Mouse (Mus musculus): ENCODE measurements around the gene Chrm2.

The Chrm2 gene

GRCm38 (mm10) chr6:36387612-36388400 lies at the start of gene Chrm2:
Chrm2 (plus strand) TSS chr6:36388084.
- no peak for DNase-seq

GRCm38 (mm10) chr6:36373983-36374382 lies 13.9 kb upstream of the Chrm2 start:
- DNase-seq: no peak

DNA sequence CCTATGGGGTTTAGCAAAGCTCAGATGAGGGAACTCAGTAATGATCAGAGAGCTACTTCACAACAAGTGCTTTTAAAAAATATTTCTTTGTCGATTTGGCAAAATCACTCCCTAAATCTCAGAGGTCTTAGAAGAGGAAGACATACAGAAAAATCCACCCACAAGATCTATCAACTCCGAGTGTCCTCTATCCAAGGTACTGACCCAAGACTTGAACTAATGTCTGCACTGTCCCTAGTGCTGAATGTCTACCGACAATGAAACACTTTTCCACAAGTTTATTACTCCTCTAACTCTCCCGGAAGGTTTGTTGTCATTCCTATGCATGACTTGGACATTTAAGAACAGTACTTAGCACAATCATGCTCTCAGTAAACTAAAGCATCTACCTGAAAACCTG lies 9.9 kb upstream of the Chrm2 start:
- DNase-seq: no peak

DNA sequence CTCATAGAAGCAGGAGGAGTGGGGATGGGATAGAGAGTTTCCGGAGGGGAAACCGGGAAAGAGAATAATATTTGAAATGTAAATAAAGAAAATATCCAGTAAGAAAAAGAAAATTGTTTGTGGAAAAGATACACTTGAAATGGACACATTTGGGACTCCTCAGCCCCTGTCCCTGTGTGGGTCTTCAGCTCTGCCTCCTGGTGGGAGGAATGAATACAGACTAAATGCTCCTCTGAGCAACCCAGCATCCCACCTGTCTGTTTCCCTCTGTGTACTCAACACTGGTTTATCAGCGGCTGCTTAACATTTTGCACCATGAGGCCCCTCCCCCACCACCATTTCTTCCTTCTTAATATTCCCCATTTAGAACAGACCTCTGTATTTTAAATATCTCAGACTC lies 3.8 kb upstream of the Chrm2 start:
- no peak for DNase-seq

GRCm38 (mm10) chr6:36388401-36389259 lies 746 bp downstream of the Chrm2 start:
- no peak for DNase-seq

- DNase-seq: no peak
These were observed 1.5 kb downstream of the Chrm2 start for GRCm38 (mm10) chr6:36389260-36389965.

DNA sequence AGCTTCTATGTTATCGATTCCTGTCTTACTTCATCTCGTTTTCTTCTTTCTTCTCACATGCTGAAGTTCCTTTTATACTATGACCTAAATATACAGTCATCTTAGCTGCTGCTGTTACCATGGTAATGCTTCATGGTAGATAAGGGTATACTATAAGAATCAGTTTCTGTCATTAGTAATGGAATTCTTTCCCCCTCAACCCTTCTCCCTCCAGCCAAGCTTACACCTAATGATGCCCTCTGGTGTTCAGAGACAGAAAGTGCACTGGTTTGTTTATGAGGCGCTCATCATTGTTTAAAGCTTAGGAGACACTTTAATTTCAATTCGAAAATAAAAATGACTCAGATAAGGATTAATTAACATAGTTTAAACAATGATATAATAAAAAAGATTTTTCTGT lies 5.8 kb downstream of the Chrm2 start:
- no peak for DNase-seq

- no peak for DNase-seq
These were observed 17.3 kb downstream of the Chrm2 start for GRCm38 (mm10) chr6:36405139-36405538.

- DNase-seq: no peak
These were observed 21.1 kb downstream of the Chrm2 start for GRCm38 (mm10) chr6:36409016-36409415.

- no peak for DNase-seq
These were observed 22.2 kb downstream of the Chrm2 start for GRCm38 (mm10) chr6:36410057-36410456.

DNA sequence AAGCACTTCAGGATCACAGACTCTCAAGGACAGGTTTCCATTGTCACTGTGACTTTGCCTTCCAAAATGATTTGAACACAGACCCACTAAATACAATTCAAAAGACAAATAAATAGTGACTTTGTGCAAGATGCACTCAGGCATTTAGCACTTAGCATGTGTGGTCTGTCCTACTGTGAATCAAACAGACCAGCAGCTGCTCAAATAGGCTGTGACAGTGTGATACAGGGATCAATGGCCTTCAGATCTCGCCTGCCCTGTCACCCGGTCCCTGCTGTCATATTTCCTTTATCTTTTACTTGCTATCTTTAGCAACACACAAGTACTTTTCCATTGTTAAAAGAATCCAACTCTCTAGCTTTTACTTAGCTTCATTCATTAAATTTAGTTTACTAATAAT lies 31.8 kb downstream of the Chrm2 start:
- no peak for DNase-seq

DNA sequence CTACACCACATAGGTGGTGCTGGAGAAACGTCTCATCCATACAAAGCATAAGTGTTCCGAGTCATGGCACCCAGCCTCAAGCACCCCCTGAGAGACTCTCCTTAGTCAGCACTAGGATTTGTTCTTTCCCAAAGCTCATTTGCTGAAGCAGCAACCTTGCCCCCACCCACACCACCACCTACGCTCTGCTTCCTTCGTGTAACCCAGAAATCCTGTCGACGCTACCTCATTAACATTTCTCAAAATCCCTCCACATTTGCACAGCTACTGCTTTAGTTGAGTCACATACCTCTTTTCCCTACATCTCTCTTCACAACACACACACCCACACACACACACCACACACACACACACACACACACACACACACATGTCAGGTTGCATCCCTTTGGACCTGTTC lies 50.1 kb downstream of the Chrm2 start:
- DNase-seq: no peak

DNA sequence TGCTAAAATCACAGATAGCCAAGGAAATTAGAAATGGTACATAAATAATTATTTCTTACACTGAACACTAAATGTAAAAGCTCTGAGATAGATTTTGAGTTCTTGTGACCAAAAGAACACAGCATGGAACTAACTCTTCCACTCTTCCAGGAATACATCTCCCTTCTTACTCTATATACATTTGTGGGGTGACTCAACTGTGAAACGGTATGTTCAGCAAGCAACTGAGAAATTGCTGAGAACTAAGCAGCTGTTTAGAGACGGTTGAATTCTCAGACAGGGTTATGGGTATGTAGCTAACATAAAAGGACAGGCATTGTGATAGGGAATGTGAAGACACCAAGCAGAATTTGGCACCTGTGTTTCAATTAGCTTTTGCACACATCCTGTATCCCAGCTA lies 51.3 kb downstream of the Chrm2 start:
- no peak for DNase-seq

DNA sequence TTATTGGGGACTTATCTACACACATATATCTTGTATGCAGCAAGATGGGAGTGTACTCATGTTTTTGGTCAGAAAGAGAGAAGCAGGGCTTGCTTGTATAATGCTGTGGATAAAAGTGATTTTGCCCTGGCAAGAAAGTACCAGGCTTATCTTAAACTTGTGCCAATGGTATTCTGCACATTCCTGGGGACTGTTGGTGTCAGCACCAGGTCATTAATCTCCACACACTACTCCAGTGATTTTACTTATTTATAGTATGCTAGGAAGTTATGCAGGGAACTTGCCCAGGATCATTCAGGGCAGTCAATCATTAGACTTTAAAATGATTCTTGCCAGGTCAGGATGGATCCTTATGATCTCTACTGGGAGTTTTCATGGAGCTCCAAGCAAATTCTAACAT lies 63.6 kb downstream of the Chrm2 start:
- no peak for DNase-seq

DNA sequence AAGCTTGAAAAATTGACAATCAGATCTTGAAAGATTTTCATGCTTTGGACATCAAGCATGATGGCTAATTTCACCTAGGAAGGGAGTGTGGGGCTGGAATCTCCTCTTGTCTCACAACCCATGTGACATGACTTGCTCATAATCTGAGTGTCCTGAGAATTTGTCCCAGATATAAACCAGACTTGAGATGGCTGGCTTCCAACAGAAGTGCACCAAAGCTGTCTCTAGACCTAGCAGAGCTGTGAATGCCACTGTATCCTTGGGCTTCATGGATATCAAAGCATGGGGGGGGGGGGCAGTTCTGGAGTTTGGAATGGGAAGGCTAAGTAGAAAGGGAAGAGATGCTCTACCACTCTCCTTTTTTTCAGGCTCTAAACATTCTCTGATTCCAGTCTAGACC lies 67.2 kb downstream of the Chrm2 start:
- no peak for DNase-seq

DNA sequence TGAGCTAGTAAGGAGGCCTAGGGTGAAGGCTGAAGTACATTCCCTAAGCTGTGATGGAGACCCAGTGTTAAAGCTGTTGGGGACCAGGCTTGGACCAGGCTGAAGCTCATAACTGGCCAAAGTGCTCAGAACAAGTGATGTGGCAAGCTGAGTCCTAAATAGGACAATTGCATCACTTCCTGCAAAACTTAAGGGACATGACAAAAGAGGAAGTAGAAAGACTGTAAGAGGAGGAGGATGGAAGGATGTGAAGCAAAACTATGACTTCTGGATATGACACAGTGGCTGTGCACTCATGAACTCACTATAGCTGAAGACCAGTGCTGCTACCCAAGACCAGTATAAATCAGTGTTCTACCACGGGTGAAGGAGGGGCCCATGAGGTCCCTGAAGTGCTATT lies 69.1 kb downstream of the Chrm2 start:
- no peak for DNase-seq

DNA sequence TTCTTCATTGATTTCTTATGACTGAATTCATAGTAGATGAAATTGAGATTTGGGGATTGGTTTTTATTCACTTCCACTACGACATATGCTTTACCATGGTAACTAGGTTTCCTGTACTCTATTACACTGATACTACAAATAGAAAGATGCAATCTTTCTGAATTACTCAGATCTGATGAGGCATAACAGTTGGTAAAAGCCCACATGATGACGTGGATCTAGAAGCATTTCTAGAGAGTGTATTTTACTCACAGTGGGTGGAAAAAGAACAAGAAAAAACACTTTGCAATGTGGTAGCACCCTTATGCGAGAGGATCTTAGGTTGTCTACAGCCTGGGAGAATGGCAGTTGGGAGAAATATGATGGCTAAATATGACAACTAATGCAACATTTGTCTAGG lies 76.1 kb downstream of the Chrm2 start:
- no peak for DNase-seq

DNA sequence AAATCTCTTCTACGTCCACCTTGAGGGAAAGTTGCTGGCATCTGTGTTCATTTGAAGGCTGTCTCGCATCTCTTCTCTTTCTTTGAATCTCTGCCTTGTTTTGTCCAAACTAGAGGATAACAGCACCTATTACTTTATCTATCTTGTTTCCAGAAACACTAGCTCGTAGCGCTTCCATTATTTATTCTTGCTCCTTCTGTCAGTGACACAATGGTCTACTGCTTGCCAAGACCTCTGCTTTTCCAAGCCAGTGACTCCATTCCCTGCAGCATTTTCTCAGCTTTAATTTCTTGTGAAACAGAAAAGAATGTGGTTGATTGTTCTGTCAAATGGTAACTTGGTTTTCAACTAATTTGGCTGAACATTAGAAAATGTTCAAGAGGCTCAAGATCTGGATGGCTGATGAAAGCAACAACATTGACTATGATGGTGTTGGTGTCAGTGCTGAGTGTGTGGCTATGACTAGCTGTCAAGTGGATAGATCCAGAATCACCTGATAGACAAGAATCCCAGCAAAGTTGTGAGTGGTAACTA lies 96.3 kb downstream of the Chrm2 start:
- no peak for DNase-seq

- DNase-seq: no peak
These were observed 119.3 kb downstream of the Chrm2 start for GRCm38 (mm10) chr6:36507008-36507663.

- DNase-seq: no peak
These were observed 120.1 kb downstream of the Chrm2 start for GRCm38 (mm10) chr6:36507946-36508345.

DNA sequence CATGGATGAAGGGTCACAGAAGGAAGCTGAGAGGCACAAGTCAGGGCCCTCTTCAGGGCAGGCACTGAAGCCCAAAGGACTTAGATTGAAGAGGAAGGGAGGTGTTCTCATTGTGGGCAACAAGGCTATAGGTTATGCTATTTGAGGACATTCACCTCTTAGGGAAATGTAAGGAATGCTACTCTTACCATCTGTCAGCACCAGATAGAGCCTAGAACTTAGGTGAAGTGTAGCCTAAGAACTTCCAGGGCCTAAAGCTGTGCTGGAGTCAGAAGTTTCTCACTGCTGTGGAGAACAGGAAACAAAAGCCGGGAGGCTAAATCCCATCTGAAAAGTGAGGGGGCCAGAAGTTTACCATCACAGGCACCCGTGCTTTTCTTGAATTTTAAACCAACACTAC lies 120.6 kb downstream of the Chrm2 start:
- DNase-seq: no peak

DNA sequence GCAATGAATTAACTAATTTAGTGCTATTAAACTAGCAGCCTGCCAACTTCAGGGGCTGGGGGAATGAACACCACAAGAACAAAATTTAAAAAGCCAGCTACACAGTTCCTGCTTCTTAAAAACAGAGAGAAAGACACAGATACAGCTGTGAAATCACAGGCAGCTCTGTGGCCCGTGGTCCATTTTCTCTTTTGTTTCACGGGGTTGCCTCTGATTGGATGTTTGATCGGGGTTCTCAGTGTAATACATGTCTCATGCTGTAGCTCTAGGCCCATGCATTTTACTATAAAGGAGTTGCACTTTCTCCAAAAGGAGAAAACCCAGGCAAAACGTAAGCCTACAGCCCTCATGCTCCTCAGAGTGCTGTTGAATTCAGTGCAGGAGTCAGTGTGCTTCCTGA lies 128.6 kb downstream of the Chrm2 start:
- no peak for DNase-seq

DNA sequence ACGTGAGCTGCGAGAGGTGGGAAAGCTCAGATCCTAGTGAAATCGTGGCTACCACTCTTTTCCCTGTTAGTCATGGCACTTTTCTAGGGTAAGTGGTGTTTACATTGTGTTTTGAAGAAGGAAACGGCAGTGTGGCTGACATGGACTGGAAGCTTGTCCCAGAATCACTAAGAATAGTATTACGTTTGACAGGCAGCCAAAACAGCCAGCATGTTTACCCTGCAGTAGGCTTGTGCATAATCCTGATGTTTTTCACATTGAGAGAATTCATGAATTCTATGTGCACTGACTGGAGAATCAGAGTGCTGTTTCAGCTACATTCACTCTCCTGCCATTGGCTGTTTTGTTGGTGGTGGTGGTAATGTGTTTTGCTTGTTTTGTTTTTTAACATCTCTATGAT lies 129.4 kb downstream of the Chrm2 start:
- no peak for DNase-seq

All from kidney, adult 8-10 months (tissue).